Mouse (Mus musculus) cerebellum, postnatal 14 days (tissue): ENCODE results near the gene Zbtb42.

Experiments
- DNase-seq, 2 experiments: peaks; one replicate each; pipeline ENCODE4 v3.0.0; 2021; ENCODE audit warnings: mixed read lengths in 2 of 2

The Zbtb42 gene

GRCm38 (mm10) chr12:112661851-112662250, 16.8 kb upstream of the Zbtb42 start:
- no peak for DNase-seq

- peak in 1 of 2 experiments; percentile 46 for DNase-seq
These were observed 15.3 kb upstream of the Zbtb42 start for GRCm38 (mm10) chr12:112663303-112663702.

- no peak for DNase-seq
These were observed 14.9 kb upstream of the Zbtb42 start for GRCm38 (mm10) chr12:112663716-112664115.

- DNase-seq: no peak
These were observed 14.5 kb upstream of the Zbtb42 start for GRCm38 (mm10) chr12:112664124-112664523.

GRCm38 (mm10) chr12:112664656-112665055, 14.0 kb upstream of the Zbtb42 start:
- DNase-seq: no peak

- DNase-seq: peak; percentile 74 to 77
These were observed 13.2 kb upstream of the Zbtb42 start for GRCm38 (mm10) chr12:112665445-112665844.

- no peak for DNase-seq
These were observed 12.6 kb upstream of the Zbtb42 start for GRCm38 (mm10) chr12:112665881-112666544.

GRCm38 (mm10) chr12:112667619-112668297, 10.9 kb upstream of the Zbtb42 start:
- DNase-seq: no peak

GRCm38 (mm10) chr12:112670718-112671393, 7.8 kb upstream of the Zbtb42 start:
- DNase-seq: peak in 1 of 2 experiments; percentile 9

- no peak for DNase-seq
These were observed 6.7 kb upstream of the Zbtb42 start for GRCm38 (mm10) chr12:112671891-112672290.

GRCm38 (mm10) chr12:112672744-112673575, 5.7 kb upstream of the Zbtb42 start:
- peak; percentile 51 to 62 for DNase-seq

- DNase-seq: peak; percentile 57 to 74
These were observed 5.0 kb upstream of the Zbtb42 start for GRCm38 (mm10) chr12:112673576-112674091.

GRCm38 (mm10) chr12:112674132-112675011, 4.3 kb upstream of the Zbtb42 start, which contains the start of gene Akt1:
Gene Akt1 (minus strand): TSS chr12:112674884.
- peak; percentile 50 to 61 for DNase-seq

- peak; percentile 86 to 91 for DNase-seq
These were observed 3.2 kb upstream of the Zbtb42 start for GRCm38 (mm10) chr12:112675245-112676035.

- no peak for DNase-seq
These were observed 1.6 kb upstream of the Zbtb42 start for GRCm38 (mm10) chr12:112677076-112677475.

GRCm38 (mm10) chr12:112677943-112678554, 579 bp upstream of the Zbtb42 start:
- no peak for DNase-seq

GRCm38 (mm10) chr12:112679027-112679996, 684 bp downstream of the Zbtb42 start:
- peak; percentile 31 to 48 for DNase-seq

- DNase-seq: peak in 1 of 2 experiments; percentile 37
These were observed 4.7 kb downstream of the Zbtb42 start for GRCm38 (mm10) chr12:112683351-112683750.

- no peak for DNase-seq
These were observed 9.8 kb downstream of the Zbtb42 start for GRCm38 (mm10) chr12:112688458-112688857.
